Mouse (Mus musculus) spleen, adult 2 months (tissue): ENCODE measurements around the gene Tmem8. TPM values are rescaled to one million over a fixed set of nuclear protein-coding genes. Genes with fewer than 3 reads are reported as not detected.

Experiments used
- DNase-seq, 2 experiments: peaks; one replicate each; pipeline versions ENCODE4 v3.0.0 to v3.0.0-alpha.2; 2012 to 2021; ENCODE audit warnings: low spot score in 2 of 2, low read depth in 1 of 2
- H3K27ac ChIP-seq: fragments of 200-500 bp; 2 replicates; pipeline ENCODE4 v1.5.1; 2012; ENCODE audit warnings: low read length, inconsistent platforms; ENCODE audit not compliant: insufficient read depth
- H3K27me3 ChIP-seq: fragments of 200-500 bp; 2 replicates; pipeline ENCODE4 v1.6.1; 2012; ENCODE audit warnings: mild to moderate bottlenecking, moderate library complexity, low read length, inconsistent platforms; ENCODE audit not compliant: control insufficient read depth, insufficient read depth
- H3K36me3 ChIP-seq: fragments of 200-500 bp; 2 replicates; pipeline ENCODE4 v1.6.1; 2012; ENCODE audit warnings: mild to moderate bottlenecking, low read length, inconsistent platforms; ENCODE audit not compliant: control insufficient read depth, insufficient read depth
- H3K4me1 ChIP-seq: fragments of 200-500 bp; 2 replicates; pipeline ENCODE4 v1.6.1; 2011; ENCODE audit warnings: inconsistent platforms; ENCODE audit not compliant: control insufficient read depth, insufficient read depth, insufficient read length
- H3K4me3 ChIP-seq: fragments of 200-500 bp; 2 replicates; pipeline ENCODE4 v1.5.1; 2011; ENCODE audit warnings: mild to moderate bottlenecking, inconsistent platforms; ENCODE audit not compliant: insufficient read depth, insufficient read length; ENCODE audit errors: extremely low read depth
- CTCF ChIP-seq: fragments of 200-500 bp; IDR thresholded peaks from 2 replicates; pipeline ENCODE4 v1.5.1; 2011; ENCODE audit warnings: mild to moderate bottlenecking, inconsistent platforms; ENCODE audit not compliant: insufficient read depth, insufficient read length, insufficient replicate concordance; ENCODE audit errors: extremely low read depth
- POLR2A ChIP-seq: fragments of 200-500 bp; IDR thresholded peaks from 2 replicates; pipeline ENCODE4 v1.6.1; 2011; ENCODE audit warnings: low read depth, low read length, inconsistent platforms
- WGBS: fragments of 180-500 bp; shearing (Covaris S2); methylation state at CpG from one replicate; pipeline ENCODE4 v1.1.7; 2018; 5-methylcytosine and 5-hydroxymethylcytosine counted together
- polyA plus RNA-seq: library from polyadenylated mRNA; depleted of rRNA; stranded (reverse); fragments of >200 nt; gene quantifications from 2 replicates; pipeline ENCODE4 v1.2.3, GENCODE M21; 2012; rRNA removed

The Tmem8 gene
- polyA plus RNA-seq, 1 experiment: 44.9 TPM

DNA sequence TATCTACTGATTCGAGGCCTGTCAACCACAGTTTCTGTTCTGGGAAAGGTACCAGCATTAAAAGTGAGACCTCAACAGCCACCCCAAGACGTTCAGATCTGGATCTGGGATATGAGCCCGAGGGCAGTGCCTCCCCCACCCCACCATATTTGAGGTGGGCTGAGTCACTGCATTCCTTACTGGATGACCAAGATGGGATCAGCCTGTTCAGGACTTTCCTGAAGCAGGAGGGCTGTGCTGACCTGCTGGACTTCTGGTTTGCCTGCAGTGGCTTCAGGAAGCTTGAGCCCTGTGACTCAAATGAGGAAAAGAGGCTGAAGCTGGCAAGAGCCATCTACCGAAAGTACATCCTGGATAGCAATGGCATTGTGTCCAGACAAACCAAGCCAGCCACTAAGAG is 29.7 kb downstream of the Tmem8 start:
- no peak for TF ChIP-seq CTCF
- no peak for TF ChIP-seq POLR2A
- no peak for DNase-seq
- WGBS: 85% methylated on average over 4 of the region's 4 CpGs
- Histone ChIP-seq H3K27me3 (no peaks in the 10 kb centered on the region), H3K4me1 (peaks cover 5% of the 10 kb centered on the region), H3K27ac (no peak overlapping the region), H3K4me3 (no peak overlapping the region), H3K36me3 (peaks cover 8% of the 10 kb centered on the region)

DNA sequence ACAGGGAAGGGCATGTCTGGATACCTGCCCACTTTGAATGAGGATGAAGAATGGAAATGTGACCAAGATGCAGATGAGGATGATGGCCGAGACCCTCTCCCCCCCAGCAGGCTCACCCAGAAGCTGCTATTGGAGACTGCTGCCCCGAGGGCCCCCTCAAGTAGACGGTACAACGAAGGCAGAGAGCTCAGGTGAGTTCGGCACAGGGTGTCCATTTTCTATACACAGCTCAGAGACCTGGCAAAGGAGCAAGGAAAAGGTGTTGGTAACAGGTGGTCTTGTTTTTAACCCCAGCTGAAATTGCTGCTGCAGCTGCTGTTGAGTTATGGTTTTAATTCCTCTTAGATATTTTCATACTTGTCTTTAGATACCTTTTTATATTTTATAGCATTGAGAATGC is 30.3 kb downstream of the Tmem8 start:
- Histone ChIP-seq H3K4me1 (peaks cover 5% of the 10 kb centered on the region; the same call in 1 of the 2 replicates), H3K4me3 (no peak overlapping the region), H3K27me3 (no peaks in the 10 kb centered on the region), H3K27ac (no peak overlapping the region), H3K36me3 (peaks cover 8% of the 10 kb centered on the region)
- TF ChIP-seq CTCF (no peak), POLR2A (no peak)
- no peak for DNase-seq
- 94% methylated on average over 5 of the region's 5 CpGs for WGBS

DNA sequence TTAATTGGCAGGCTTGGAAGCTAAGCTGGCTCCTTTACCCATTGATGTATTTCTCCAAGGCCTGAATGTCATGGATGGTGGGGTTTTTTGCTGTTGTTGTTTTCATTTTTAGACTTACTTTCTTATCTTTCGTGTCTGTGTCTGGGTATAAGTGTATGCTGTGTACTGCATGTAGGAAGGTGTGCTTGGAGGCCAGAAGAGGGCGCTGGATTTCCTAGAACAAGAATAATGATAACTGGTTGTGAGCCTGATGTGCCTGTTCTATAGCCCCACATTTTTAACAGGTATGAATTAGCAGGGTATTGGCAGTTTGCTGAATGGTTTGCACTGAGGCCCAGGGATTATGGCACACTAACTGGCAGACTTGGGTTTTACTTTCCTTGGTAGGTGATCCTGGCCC is 36.0 kb downstream of the Tmem8 start:
- Histone ChIP-seq H3K36me3 (peaks cover 13% of the 10 kb centered on the region), H3K27ac (no peak overlapping the region), H3K27me3 (no peaks in the 10 kb centered on the region), H3K4me1 (peaks cover 4% of the 10 kb centered on the region; the same call in 1 of the 2 replicates), H3K4me3 (no peak overlapping the region)
- no peak for TF ChIP-seq CTCF
- TF ChIP-seq POLR2A: no peak
- no peak for DNase-seq
- WGBS: 90% methylated on average over 2 of the region's 2 CpGs

DNA sequence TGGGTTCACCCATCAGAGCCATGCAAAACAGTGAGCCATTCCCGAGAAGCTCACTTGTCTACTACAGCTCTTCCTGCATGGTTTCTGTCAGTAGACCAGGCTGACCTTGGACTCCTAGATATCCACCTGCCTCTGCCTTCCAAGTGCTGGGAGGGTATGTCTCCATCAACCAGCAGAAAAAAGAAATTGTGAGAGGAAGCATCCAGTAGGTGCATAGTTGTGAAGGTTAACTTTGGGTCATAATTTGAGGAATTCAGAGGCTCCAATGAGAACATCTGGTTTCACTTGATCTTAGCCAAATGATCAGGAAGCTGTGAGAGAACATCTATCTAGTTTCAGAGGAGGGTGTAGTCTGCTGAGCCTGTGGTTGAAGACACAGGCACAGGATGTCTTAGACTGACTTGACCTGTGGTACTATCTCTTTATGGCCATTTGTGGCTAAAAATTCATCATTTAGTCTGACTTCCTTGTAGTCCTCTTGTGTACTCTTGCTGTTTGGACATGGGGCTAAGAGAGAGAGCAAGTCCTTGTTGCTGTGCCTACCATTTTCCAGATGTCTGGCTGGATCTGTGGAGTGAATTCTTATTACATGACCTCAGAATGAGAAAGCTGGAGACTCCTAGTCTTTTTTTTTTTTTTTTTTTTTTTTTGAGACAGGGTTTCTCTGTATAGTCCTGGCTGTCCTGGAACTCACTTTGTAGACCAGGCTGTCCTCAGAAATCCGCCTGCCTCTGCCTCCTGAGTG is 39.0 kb downstream of the Tmem8 start:
- TF ChIP-seq CTCF: no peak
- TF ChIP-seq POLR2A: no peak
- peaks cover 13% of the 10 kb centered on the region for H3K36me3 ChIP-seq

DNA sequence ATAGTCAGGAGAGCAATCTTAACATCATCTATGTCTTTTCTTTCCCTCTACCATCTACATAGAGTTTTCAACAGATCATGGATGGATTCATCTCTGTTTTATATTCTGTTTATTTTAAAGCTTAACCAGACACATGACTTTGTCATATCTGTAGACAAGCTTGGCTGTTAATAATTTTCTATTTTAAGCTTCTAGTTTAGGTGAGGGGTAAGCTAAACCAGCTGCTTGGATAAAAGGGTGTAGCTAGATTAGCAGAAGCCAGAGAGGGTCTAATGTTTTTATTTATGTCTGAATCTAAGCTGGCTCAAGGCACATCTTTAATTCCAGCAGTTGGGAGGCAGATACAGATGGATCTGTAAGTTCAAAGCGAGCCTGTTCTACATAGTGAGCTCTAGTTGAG is 49.6 kb downstream of the Tmem8 start:
- peaks cover 14% of the 10 kb centered on the region; the same call in 1 of the 2 replicates for H3K4me1 ChIP-seq
- whole genome bisulfite sequencing: 83% methylated on average over 1 of the region's 1 CpGs
- no peak for TF ChIP-seq POLR2A
- no peak for TF ChIP-seq CTCF

More for the DNA sequence above, 39.0 kb downstream of the Tmem8 start:
- H3K27ac ChIP-seq: no peak overlapping the region
- no peak overlapping the region for H3K4me3 ChIP-seq
- 93% methylated on average over 2 of the region's 2 CpGs for WGBS
- no peak for DNase-seq
- H3K4me1 ChIP-seq: peaks cover under 1% of the 10 kb centered on the region; the same call in 1 of the 2 replicates
- H3K27me3 ChIP-seq: no peaks in the 10 kb centered on the region

DNA sequence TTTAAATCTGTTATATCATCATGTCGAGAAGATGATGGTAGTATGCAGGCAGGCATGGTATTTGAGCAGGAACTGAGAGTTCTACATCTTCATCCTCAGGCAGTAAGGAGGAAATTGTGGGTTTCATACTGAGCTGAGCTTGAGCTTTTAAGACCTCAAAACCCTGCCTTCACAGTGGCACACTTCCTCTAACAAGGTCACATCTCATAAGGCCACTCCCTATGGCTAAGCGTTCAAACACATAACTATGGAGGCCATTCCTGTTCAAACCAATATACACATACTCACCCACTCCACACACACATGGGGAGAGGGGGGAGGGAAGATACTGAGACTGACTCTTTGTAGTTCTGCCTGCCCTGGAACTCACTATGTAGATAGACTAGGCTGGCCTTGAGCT is 54.9 kb downstream of the Tmem8 start:
- DNase-seq: peak; percentile 49 to 77
- WGBS: 3% methylated on average over 2 of the region's 2 CpGs
- no peak for TF ChIP-seq POLR2A
- TF ChIP-seq CTCF: no peak

More for the DNA sequence above, 49.6 kb downstream of the Tmem8 start:
- Histone ChIP-seq H3K27me3 (no peaks in the 10 kb centered on the region), H3K4me3 (no peak overlapping the region), H3K36me3 (no peaks in the 10 kb centered on the region), H3K27ac (no peak overlapping the region)
- DNase-seq: no peak

More for the DNA sequence above, 54.9 kb downstream of the Tmem8 start:
- no peak overlapping the region for H3K4me3 ChIP-seq
- H3K4me1 ChIP-seq: peaks cover 22% of the 10 kb centered on the region
- H3K36me3 ChIP-seq: no peaks in the 10 kb centered on the region
- no peaks in the 10 kb centered on the region for H3K27me3 ChIP-seq
- peak overlapping the region; percentile 75 for H3K27ac ChIP-seq

Other genes starting within 250 kb of the Tmem8 start
- 17.3 and 21.7 TPM in 2 replicates for gene Mcrip2, start 244.5 kb upstream of the Tmem8 start, polyA plus RNA-seq
- gene Mettl26, start 238.2 kb upstream of the Tmem8 start, polyA plus RNA-seq: 53.6 and 81.2 TPM in 2 replicates
- 0.74 and 0.99 TPM in 2 replicates for gene Wfikkn1, start 232.4 kb upstream of the Tmem8 start, polyA plus RNA-seq
- 26.8 and 31.6 TPM in 2 replicates for gene Rab40c, start 193.6 kb upstream of the Tmem8 start, polyA plus RNA-seq
- 203 and 239 TPM in 2 replicates for gene Pigq, start 168.4 kb upstream of the Tmem8 start, polyA plus RNA-seq
- gene Nhlrc4, start 168.3 kb upstream of the Tmem8 start, polyA plus RNA-seq: 4.3 and 4.7 TPM in 2 replicates
- gene A930017K11Rik, start 160.7 kb upstream of the Tmem8 start, polyA plus RNA-seq: not detected in 2 replicates
- gene Capn15, start 127.5 kb upstream of the Tmem8 start, polyA plus RNA-seq: 35.0 and 45.9 TPM in 2 replicates
- 13.3 and 13.6 TPM in 2 replicates for gene Rab11fip3, start 43.7 kb upstream of the Tmem8 start, polyA plus RNA-seq
- 5.7 and 5.8 TPM in 2 replicates for gene Decr2, start 23.0 kb upstream of the Tmem8 start, polyA plus RNA-seq
- 13.7 and 17.7 TPM in 2 replicates for gene Nme4, start 17.7 kb upstream of the Tmem8 start, polyA plus RNA-seq
- 39.5 and 49.5 TPM in 2 replicates for gene Mrpl28, start 10.2 kb downstream of the Tmem8 start, polyA plus RNA-seq
- gene Axin1, start 25.4 kb downstream of the Tmem8 start, polyA plus RNA-seq: 18.6 and 18.9 TPM in 2 replicates
- 47.8 and 49.0 TPM in 2 replicates for gene Pdia2, start 85.8 kb downstream of the Tmem8 start, polyA plus RNA-seq
- 11.5 and 16.1 TPM in 2 replicates for gene Rgs11, start 89.7 kb downstream of the Tmem8 start, polyA plus RNA-seq
- 7.7 and 15.8 TPM in 2 replicates for gene Arhgdig, start 94.5 kb downstream of the Tmem8 start, polyA plus RNA-seq
- 22.9 and 26.4 TPM in 2 replicates for gene Fam234a, start 130.9 kb downstream of the Tmem8 start, polyA plus RNA-seq
- 13.8 and 14.5 TPM in 2 replicates for gene Luc7l, start 139.6 kb downstream of the Tmem8 start, polyA plus RNA-seq